Mouse (Mus musculus) lung, embryonic 14.5 days (tissue): ENCODE results near the gene 1700034I23Rik. TPM values are rescaled to one million over a fixed set of nuclear protein-coding genes. Genes with fewer than 3 reads are reported as not detected.
A peak's percentile ranks its signal among the peaks of the same experiment; 100 is the strongest.
"Not testable (repeated sequence)": the region's sequence is repeated elsewhere in the genome, so short reads cannot be mapped to it uniquely, and the experiment has no call there.

Experiments used
- ATAC-seq: fragments of 200-750 bp; cut with Nextera tagmentation; 2 replicates; pipeline ENCODE4 v1.8.0; 2017; ENCODE audit warnings: mild to moderate bottlenecking, moderate TSS enrichment, moderate library complexity; ENCODE audit not compliant: insufficient read depth
- DNase-seq: peaks from one replicate; pipeline ENCODE4 v3.0.0-alpha.2; 2015
- H3K27ac ChIP-seq: fragments of 300-500 bp; sonication (generic); 2 replicates; pipeline ENCODE4 v1.5.1; 2014; ENCODE audit warnings: low read depth, mild to moderate bottlenecking, moderate library complexity
- H3K27me3 ChIP-seq: fragments of 300-500 bp; sonication (generic); 2 replicates; pipeline ENCODE4 v1.6.1; 2014; ENCODE audit warnings: low read length, control low read depth; ENCODE audit not compliant: insufficient read depth
- H3K36me3 ChIP-seq: fragments of 300-500 bp; sonication (generic); 2 replicates; pipeline ENCODE4 v1.6.1; 2014; ENCODE audit warnings: control low read depth; ENCODE audit not compliant: insufficient read depth
- H3K4me1 ChIP-seq: fragments of 300-500 bp; sonication (generic); 2 replicates; pipeline ENCODE4 v1.6.1; 2014; ENCODE audit warnings: antibody characterized with exemption, control low read depth; ENCODE audit not compliant: insufficient read depth
- H3K4me2 ChIP-seq: fragments of 300-500 bp; sonication (generic); 2 replicates; pipeline ENCODE4 v1.6.1; 2014; ENCODE audit warnings: mild to moderate bottlenecking
- H3K4me3 ChIP-seq: fragments of 300-500 bp; sonication (generic); 2 replicates; pipeline ENCODE4 v1.5.1; 2014; ENCODE audit warnings: low read depth, low read length
- H3K9ac ChIP-seq: fragments of 300-500 bp; sonication (generic); 2 replicates; pipeline ENCODE4 v1.6.1; 2014
- H3K9me3 ChIP-seq: fragments of 300-500 bp; sonication (generic); 2 replicates; pipeline ENCODE4 v1.6.1; 2016; ENCODE audit warnings: low read depth, low read length, control low read depth
- CTCF ChIP-seq: IDR thresholded peaks from 2 replicates; pipeline ENCODE4 v1.5.1; 2016; ENCODE audit warnings: antibody characterized with exemption, low read depth
- WGBS: fragments of 180-500 bp; shearing (Covaris S2); extraction: QIAGEN DNeasy Blood & Tissue Kit; methylation state at CpG from one replicate; pipeline ENCODE4 v1.1.7; 2014; 5-methylcytosine and 5-hydroxymethylcytosine counted together
- polyA plus RNA-seq: library from polyadenylated mRNA; unstranded; fragments of >200 nt; fragmentation: Nextera tagmentation; extraction: Ambion mirVana; gene quantifications from 2 replicates; pipeline ENCODE4 v1.2.1, GENCODE M21; 2014

The 1700034I23Rik gene
- polyA plus RNA-seq, 1 experiment from 2014 or later, result 0.18 TPM

- DNase-seq (no peak), ATAC-seq (no peak)
- no peak overlapping the region for H3K4me2 ChIP-seq
- TF ChIP-seq CTCF, result no peak
- H3K9ac ChIP-seq, result no peak overlapping the region
- 95% methylated on average over 4 of the region's 4 CpGs for WGBS
- no peak overlapping the region for H3K4me3 ChIP-seq
- no peaks in the 10 kb centered on the region for H3K36me3 ChIP-seq
- no peaks in the 10 kb centered on the region for H3K9me3 ChIP-seq
- H3K4me1 ChIP-seq, result no peaks in the 10 kb centered on the region
- H3K27ac ChIP-seq, result no peak overlapping the region
- no peaks in the 10 kb centered on the region for H3K27me3 ChIP-seq
These were observed 36.2 kb upstream of the 1700034I23Rik start for GRCm38 (mm10) chr3:40938592-40938991.

- Histone ChIP-seq H3K27me3 (no peaks in the 10 kb centered on the region), H3K4me3 (no peak overlapping the region), H3K4me2 (no peak overlapping the region), H3K27ac (no peak overlapping the region), H3K9ac (no peak overlapping the region), H3K9me3 (no peaks in the 10 kb centered on the region), H3K4me1 (no peaks in the 10 kb centered on the region), H3K36me3 (no peaks in the 10 kb centered on the region)
- WGBS, result 71% methylated on average over 5 of the region's 5 CpGs
- DNase-seq (no peak), ATAC-seq (no peak)
- no peak for TF ChIP-seq CTCF
These were observed 35.8 kb upstream of the 1700034I23Rik start for GRCm38 (mm10) chr3:40938189-40938588.

- WGBS, result 2% methylated on average over 19 of the region's 24 CpGs
- Histone ChIP-seq H3K4me2 (peak overlapping the region; percentile 74), H3K9ac (peak overlapping the region; percentile 53), H3K4me3 (peak overlapping the region; percentile 47)
- H3K27ac ChIP-seq, H3K36me3 ChIP-seq, H3K4me1 ChIP-seq, H3K9me3 ChIP-seq, H3K27me3 ChIP-seq, ATAC-seq: not testable (repeated sequence)
- peak; percentile 21 for DNase-seq
These were observed 8.0 kb downstream of the 1700034I23Rik start for GRCm38 (mm10) chr3:40894336-40894735.

- not testable (repeated sequence) for H3K36me3 ChIP-seq, H3K27ac ChIP-seq, H3K4me1 ChIP-seq, H3K27me3 ChIP-seq, H3K9me3 ChIP-seq
- DNase-seq (peak; percentile 96), ATAC-seq (peak; percentile 100)
- Histone ChIP-seq H3K4me2 (peak overlapping the region; percentile 59), H3K4me3 (peak overlapping the region; percentile 47), H3K9ac (peak overlapping the region; percentile 48)
- under 1% methylated on average over 38 of the region's 38 CpGs for WGBS
- peak; percentile 77 for TF ChIP-seq CTCF
These were observed 8.5 kb downstream of the 1700034I23Rik start for GRCm38 (mm10) chr3:40893816-40894258.

GRCm38 (mm10) chr3:40853123-40853738 is 49.1 kb downstream of the 1700034I23Rik start:
- H3K27me3 ChIP-seq, H3K27ac ChIP-seq, H3K4me3 ChIP-seq, H3K9ac ChIP-seq, H3K4me2 ChIP-seq, H3K9me3 ChIP-seq, H3K4me1 ChIP-seq, H3K36me3 ChIP-seq, ATAC-seq, DNase-seq: not testable (repeated sequence)
- WGBS, result 91% methylated on average over 3 of the region's 3 CpGs

Other genes starting within 250 kb of the 1700034I23Rik start
- 0.31 TPM in 1 of 2 replicates, not detected in the other for gene Slc25a31, start 193.7 kb downstream of the 1700034I23Rik start, polyA plus RNA-seq
- gene Hspa4l, start 158.0 kb downstream of the 1700034I23Rik start, polyA plus RNA-seq, result 11.4 TPM in 2 replicates
- gene Plk4, start 102.5 kb downstream of the 1700034I23Rik start, polyA plus RNA-seq, result 76.3 and 79.4 TPM in 2 replicates
- 7.1 and 8.6 TPM in 2 replicates for gene Mfsd8, start 55.7 kb downstream of the 1700034I23Rik start, polyA plus RNA-seq
- 5.8 and 6.3 TPM in 2 replicates for gene Abhd18, start 55.6 kb downstream of the 1700034I23Rik start, polyA plus RNA-seq
- 2.5 and 2.9 TPM in 2 replicates for gene Larp1b, start 47.3 kb upstream of the 1700034I23Rik start, polyA plus RNA-seq
- 22.1 and 26.5 TPM in 2 replicates for gene Pgrmc2, start 180.5 kb upstream of the 1700034I23Rik start, polyA plus RNA-seq